Mouse (Mus musculus): Measurements from ENCODE around the gene Zfp131.

DNA sequence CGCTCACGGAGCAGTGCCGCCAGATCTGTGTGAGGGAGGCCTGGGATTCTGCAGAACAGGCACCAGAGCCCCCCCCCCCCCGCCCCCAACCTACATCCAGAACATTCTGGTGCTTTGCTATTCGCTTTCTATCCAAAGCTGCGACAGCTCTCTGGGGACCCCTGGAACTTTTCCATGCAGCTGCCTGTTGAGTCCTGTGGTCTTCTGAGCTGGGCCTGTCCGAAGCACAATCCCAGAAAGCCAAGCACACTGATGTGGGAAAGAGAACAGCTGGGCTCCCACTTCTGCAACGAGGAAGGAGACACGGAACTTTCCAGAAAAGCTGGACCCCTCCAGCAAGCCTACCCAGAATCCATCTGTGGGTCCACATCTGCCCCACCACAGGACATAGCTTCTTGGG lies 19.3 kb upstream of the Zfp131 start:
- TF ChIP-seq CTCF (IDR thresholded peaks at IDR 0.05; ENCODE audit: low read depth): no peak
- TF ChIP-seq EP300 (optimal IDR thresholded peaks at IDR 0.05): no peak

All from stomach, postnatal 0 days (tissue).